Mouse (Mus musculus) urinary bladder, adult 2 months (tissue): ENCODE measurements around the gene C1ql3. TPM values are rescaled to one million over a fixed set of nuclear protein-coding genes. Genes with fewer than 3 reads are reported as not detected.

ENCODE experiments used
- DNase-seq: peaks from one replicate; pipeline ENCODE4 v3.0.0; 2022; ENCODE audit warnings: low spot score
- polyA plus RNA-seq: library from polyadenylated mRNA; depleted of rRNA; stranded (reverse); fragments of >200 nt; gene quantifications from 2 replicates; pipeline ENCODE4 v1.2.3, GENCODE M21; 2012; rRNA removed

Gene C1ql3
- polyA plus RNA-seq = 0.47 and 0.62 TPM in 2 replicates

DNA sequence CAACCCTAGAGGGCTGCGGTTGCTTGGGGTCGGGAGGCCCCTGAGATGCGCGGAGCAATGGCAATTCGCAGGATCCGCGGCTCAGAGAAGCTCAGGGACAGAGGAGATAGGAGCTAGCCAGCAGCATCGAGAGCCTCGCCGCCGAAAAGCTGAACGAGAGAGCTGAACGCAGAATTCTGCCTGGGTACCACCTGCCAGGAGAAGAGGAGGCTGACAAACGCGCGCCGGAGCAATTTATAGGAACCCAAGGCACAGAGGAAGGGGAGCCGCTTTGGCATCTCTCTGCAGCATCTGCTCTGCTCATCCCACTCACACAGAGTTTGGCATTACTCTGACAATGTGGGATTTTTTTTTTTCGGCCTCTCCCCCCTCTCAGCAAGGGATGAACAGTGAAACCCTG is at the start of gene C1ql3:
Gene C1ql3, minus strand, starts transcription at position 335 of the 400 bp plus-strand sequence.
- DNase-seq = no peak

DNA sequence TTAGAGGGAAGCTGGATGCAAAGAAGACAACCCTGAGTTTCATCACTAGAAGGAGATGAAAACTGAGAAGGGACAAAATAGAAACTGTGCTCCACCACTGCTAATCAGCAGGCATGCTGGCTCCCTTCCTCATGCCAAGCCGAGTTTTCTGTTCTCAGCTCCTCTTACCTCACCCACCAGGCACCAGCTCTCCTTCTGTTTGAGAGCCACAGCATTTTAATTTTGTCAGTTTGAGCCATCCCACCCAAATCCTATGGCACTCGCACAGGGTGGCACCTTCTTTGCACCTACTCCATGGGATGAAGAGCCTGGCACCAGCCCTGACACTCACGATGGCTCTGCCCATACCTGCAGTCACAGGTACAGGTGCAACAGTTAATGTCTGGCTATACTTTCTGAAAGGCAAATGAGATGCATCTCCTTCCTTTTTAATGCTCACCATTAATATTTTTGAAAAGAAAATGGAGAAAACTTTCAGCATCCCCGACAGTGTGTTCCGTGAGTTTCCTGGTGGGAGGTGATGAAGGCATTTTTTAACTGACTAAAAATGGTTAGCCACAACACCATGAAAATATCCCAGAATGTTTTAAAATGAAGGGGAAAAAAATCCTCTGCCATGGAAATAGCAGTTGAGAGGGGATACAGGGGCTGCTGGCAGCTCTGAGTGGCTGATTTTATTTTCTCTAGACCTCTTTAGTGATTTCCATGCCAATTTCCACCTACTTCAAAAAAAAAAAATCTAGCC is 49.0 kb upstream of the C1ql3 start:
- DNase-seq = no peak

DNA sequence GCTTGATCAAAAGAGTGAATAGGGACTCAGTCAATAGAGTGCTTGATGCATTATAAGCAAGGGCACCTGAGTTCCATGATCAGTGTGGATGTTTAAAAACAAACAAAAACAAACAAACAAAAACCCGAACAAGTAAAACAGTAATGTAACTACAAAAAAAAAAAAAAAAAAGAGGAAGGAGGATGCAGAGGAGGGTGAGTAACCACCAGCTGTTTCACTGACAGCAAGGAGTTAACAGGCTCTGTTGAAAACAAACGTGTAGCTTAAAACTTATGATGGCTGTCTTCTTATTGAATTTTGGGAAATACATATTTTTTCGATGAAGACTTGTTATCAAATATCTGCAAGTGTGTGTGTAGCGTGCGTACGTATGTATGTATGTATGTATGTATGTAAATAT is 37.0 kb upstream of the C1ql3 start:
- DNase-seq = no peak

DNA sequence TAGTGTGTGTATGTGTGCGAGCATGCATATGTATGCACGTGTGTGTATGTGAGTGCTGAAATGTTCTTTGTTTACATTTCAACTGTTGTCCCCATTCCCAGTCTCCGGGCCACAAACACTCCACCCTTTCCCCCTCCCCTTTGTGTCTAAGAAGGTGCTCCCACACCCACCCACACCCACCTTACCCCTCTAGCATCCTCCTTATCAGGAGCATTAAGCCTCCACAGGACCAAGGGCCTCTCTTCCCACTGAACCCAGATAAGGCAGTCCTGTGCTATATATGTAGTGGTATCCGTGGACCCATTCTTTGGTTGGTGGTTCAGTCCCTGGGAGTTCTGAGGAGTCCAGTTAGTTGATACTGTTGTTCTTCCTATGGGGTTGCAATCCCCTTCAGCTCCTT is 32.9 kb upstream of the C1ql3 start:
- DNase-seq = no peak

DNA sequence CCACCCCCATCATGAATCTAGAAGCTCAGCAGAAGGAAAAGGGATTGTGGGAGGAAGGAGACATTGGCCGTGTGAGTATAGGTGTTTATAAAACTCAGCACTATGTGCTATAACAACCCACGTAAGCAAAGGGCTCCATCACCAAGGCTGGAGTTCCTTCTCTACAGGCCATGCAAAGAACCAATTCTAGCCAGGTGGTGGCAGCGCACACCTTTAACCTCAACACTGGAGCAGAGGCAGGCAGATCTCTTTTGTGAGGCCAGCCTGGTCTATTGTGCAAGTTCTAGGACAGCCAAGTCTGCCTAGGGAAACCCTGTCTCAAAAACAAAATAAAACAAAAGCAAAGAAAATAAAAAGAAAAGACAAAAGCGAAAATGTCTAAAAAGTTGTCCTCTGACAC is 28.2 kb upstream of the C1ql3 start:
- no peak for DNase-seq

DNA sequence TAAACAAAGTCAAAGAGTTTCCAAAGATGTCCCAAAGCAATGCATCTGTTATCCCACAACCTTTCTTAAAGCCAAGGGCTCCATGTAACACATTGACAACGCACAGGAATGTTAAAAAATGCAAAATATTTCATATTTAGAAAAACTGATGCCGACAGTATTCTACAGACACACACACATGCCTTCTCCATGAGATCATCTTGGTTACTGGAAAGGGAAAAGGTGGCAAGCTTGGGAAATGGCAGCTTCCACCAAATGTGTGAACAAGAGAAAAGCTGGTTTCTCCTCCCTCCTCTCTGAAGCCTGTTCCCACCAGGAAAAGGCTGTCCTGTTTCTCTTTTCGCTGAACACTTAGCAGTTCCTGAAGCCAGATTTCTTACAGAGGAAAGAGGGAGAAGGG is 27.2 kb upstream of the C1ql3 start:
- no peak for DNase-seq

DNA sequence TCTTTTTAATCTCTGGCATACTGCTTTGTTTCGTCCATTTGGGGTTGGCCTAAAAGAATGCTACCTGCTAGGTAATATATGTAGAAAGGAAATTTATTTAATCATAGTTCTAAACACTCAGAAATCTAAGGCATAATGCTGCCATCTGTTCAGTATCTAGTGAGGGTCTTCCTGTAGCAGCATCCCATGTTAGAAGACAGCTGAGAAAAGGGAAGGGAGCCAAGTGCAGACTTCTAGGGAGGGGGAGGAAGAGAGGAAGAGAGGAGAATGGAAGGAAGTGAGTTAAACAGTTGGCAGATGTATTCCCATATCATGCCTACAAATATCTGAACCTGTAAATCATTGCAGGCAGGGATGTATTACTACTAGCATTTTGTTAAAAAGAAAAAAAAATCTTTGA is 7.3 kb upstream of the C1ql3 start:
- no peak for DNase-seq

DNA sequence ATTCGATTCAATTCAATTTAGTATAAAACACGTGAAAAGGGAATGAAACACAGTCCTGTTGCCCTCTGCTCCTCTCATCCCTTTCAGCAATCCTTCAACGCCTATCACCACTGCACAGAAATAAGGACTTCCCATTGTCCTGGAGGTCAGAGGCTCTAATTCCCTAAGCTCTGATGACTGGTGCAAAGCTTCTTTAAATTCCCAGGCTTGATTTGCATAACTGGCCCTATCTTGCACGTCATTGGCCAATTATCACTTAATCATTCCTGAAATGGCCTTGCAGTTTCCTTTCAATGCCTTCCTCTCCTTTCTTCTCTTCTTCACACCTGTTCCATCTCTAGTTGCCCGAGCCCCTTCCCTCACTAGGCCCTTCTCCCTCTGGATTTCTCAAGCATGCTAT is 6.8 kb upstream of the C1ql3 start:
- no peak for DNase-seq

DNA sequence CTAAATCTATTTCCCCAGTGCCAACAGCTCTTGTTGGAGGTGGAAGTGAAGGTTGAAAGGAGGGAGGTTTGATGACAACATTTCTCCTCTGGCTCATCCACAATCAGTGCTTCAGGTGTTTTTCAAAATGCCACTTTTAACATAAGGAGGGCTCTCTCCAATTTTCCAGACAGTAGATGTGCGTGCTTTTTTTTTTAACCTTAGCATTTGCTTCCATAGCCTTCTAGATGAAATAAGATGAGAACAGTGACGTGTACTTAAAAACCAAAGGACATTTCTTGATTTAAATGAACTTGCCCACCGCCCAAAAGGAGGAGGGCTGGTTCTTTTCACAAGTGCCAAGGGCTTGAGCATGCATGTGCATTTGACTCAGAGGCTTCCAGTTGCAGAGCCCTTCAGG is 367 bp upstream of the C1ql3 start:
- no peak for DNase-seq

DNA sequence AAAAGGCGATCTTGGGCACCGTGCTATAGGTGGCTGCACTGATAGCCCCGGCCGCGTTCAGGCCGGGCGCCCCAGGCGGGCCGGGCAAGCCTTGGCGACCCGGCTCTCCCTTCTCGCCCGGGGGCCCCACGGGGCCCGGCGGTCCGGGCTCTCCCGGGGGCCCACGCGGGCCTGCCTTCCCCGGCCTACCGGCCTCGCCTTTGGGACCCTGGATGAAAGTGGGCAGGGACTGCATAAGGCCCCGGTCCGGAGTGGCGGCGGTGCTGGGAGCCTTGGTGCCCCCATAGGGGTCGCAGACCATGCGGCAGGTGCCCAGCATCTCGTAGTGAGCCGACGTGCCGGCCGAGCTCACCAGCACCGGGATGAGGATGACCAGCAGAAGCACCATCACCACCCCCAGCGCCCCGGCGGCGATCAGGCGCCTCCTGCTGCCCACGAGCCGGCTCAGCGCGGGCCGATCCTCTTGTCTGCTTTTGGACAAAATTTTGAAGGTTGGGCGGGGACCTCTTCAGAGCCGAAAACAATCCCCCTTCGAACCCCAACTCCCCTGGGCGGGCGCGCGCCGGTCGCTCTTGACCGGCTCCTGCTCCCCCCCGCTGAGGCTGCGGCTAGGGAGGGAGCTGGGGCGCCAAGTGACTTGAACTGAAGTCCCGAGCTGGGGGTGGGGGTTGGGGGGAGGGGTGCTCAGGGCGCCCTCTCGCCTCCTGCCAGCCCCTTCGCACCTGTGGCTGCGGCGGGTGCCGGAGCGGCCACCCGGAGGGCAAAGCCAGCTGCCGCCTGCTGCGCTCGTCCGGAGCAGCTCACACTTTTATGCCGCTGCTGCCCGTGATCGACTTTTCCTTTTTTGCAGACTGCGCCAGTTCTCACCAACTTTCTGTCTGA is 905 bp downstream of the C1ql3 start:
- DNase-seq = peak; percentile 22

DNA sequence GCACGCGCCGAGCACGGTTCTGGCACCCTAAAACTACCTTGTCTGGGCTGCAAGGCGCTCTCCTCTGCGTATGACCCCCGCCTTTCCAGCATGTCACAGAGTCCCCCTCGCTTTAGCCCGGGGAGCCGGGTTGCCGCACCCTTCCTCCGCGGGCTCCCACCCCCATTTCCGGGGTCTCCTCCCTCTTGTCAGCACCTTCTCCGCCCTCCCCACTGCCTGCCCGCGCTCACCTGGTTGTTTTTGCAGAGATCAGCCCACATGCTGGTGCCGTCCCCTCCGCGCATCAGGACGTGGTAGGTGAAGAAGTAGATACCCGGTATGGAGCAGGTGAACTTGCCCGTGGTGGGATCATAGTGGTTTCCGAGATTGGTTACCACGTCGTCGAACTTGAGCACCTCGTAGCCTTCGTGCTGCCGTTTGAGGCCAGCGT is 1.6 kb downstream of the C1ql3 start:
- no peak for DNase-seq

DNA sequence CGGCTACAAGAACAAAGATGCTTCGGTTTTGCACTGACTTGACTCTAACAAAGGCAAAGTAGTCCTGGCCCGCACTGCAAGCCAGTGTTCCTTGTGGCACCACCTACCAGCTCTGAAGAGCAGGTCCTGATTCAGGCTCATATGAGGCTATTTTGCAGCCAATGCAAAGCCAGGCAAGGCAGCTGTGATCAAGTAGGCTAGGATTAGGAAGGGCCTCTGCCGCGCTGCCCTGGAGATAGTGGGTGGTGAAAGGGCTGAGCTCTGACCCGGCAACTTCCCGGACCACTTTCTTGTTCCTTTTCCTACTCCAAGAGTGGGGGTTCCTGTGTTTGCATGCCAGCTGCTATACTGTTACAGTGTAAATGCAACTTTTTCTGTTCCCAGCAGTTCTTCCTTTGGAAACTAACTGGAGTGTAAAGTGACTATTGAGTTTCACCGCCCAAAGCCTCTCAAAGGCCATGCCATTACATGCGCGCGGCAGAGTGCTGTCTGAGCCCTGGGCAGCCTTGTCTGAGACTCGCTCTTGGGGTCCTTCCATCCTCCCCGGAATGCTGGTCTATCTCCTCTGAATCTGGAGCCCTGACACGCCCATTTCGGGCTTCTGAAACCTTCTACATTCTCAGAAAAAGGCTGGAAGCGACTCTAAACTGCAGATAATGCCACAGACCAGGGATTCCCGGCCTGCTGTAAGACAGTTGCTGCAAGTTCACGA is 2.2 kb downstream of the C1ql3 start:
- no peak for DNase-seq

DNA sequence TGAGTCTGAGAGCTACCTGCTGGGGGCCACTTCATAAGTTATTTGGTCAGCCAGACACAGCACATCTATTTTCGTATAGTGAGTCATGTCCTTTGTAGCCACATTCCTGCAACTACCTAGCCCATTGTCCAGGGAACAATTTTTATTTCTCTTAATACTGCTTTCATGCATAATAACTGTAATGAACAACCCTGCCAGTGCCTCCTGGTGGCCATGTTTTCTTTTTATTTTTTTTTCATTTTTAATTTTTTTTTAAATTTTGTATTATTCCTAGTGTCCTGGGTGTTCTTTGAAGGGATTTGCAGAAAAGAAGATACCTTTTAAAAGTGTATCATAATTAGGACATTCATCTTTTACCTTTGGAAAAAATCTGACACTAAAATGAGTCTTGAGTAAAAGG is 3.2 kb downstream of the C1ql3 start:
- DNase-seq = no peak

DNA sequence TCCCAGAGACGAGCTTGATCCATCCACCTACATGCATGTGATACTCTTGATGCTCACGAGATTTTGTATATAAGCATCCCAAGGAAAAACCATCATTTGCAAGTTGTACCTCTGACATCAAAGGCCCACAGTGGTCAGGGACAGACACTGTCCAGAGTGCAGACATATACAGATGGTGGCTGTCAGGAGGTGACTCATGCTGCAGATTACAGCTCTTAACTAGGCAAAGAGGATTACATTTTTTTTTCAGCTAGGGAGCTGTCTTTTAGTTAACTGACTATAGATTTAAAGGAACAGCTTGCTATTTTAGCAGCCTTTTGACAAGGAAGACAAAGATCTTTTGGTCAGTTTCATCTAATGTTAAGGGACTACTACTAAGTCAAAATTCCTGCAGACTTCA is 11.6 kb downstream of the C1ql3 start:
- no peak for DNase-seq

DNA sequence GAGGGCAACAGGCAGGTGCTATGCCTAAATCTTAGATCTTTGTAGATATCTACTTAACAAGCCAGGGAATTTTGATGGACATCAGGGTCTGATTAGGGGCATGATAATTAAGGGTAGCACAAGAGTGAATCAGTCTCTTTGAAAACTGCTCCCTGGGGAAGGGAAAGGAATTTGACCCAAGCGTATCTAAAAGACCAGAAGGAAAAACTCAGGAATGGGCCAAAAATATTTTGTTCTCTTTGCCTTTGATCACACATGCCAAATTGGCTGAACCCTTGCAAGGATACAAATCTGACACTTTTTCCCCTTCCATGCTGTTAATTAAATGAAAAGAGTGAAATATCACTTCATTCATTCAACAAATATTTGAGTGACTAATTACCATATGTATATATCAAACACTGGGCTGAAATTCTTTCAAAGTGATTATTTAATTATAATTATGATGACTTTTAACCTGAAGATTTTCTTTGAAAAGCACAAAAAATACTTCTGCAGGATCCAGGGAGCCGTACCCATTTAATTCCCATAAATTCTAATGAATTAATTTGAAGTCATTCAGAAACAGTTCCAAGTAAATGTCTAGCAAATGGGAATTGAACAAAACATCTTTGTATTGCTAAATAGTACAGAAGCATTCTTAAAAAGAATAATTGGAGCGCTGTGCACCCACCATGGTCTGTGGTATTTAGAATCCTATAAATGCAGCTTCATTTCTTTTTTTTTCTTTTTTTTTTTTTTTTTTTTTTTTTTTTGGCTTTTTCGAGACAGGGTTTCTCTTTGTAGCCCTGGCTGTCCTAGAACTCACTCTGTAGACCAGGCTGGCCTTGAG is 26.5 kb downstream of the C1ql3 start:
- no peak for DNase-seq

DNA sequence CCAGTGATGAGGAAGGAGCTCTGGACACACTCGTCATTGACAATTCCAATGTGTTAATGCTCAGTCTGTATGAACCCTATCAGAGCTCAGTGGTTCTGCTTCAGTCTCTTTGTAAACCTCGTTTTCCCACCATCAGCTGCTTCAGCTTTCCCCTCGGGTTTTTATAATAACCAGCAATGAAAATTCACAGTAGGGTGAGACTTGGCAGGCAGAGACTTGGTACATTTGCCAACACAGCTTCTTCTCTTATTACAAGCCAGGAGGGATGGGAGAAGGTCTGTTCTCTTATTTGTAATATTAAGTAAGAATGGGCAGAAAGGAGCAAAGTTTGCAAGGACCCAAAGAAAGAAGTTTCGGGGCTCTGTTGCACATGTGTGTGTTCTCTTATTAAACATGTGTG is 32.8 kb downstream of the C1ql3 start:
- DNase-seq = no peak

DNA sequence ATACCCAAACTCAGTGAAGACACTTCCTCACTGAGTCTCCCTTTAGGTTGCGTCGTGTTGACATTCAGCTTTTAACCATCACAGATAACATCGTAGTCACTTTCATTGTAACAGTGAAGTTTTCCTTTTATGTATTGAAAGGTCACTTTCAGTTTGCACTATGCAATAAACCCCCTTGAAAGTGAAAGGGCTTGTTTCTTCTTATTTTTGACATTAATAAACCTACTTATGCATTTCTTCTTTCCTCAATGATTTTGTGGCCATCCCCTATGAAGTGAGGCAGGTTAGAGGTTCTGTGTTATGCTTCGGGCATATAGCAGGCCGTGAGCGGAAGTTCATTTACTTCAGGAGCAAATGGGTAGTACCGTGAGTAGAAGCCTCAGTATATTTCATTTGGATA is 34.2 kb downstream of the C1ql3 start:
- no peak for DNase-seq

DNA sequence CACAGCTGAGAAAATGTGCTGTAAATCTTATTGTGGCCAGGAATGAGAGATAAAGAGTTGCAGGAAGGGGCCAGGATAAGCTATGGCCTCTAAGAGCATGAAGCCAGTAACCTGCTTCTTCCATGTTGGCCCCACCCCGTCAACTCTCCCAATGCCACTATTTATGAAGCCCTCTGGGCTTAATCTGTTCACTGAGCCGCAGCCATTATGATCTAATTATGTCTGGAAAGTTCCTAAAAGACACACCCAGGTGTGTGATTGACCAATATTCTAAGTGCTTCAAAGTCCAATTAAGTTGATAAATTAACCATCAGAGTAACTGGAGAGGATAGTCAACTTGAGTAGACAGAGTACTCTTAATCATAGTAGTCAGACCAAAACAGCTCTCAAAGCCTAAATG is 37.9 kb downstream of the C1ql3 start:
- no peak for DNase-seq

DNA sequence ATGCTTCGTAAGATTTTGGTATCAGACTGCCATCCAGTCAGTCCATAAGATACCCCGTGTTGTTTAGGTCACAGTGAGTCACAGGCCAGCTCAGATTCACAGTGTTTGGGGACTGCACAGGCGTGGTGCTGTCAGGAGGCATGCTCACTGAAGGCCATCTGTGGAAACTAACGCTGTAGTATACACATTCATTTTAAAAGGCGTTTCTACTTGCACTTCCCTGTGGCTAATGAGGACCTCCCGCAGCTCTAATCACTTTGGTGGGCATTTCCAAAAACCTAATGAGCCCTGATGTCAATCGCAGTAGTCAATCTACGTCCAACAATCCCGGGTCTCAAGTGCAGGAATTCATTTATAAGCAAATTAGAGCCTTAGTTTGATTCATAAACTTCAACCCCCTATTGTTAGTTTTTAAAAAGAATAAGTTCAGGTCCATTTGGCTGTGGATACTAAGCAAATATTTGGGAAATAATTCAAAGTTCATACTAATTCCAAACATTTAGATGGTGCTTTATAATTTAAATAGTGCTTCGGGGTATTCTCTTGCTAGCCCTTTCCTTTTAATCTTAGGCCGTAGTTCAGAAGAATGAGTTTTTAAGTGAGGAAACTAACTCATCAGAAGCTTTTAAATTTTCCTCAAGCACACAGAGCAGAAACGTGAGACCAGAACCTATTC is 41.4 kb downstream of the C1ql3 start:
- DNase-seq = no peak

DNA sequence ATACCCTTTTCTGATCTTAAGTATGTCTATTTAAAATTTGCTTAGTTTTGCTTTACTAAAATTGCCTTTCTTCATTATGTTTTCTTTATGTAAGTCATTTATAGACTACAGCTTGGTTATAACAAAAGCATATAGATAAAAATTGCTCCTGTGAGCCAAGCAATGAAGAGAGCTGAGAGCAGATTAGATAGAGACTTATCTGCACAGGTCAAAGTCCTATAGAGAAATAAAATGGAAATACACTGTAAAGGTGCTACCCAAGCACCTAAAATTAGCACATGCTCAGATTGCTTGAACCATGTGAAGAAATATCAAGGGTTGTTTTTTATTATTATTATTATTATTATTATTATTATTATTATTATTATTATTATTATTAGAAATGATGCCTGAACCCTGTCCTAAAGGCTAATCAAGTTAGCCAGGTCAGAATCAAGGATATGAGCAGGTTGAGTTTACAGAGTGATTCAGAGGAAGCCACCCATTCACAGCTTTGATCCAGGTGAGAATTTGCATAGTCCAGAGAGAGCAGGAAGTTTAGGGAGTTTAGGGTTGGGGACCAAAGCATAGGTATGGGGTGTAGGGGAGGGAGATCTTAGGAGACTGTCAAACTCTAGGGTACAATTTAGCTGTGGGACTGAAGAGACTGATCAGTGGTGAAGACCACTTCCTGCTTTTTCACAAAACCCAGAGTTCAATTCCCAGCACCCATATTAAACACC is 54.7 kb downstream of the C1ql3 start:
- no peak for DNase-seq
